Mouse (Mus musculus) splenic B cell, adult 2 months (primary cell): ENCODE results near the gene Cep57.
"Not testable (repeated sequence)": the region's sequence is repeated elsewhere in the genome, so short reads cannot be mapped to it uniquely, and the experiment has no call there.

Experiments used
- DNase-seq: peaks from one replicate; pipeline ENCODE4 v3.0.0-alpha.2; 2011; ENCODE audit warnings: low read depth, low spot score
- H3K27me3 ChIP-seq: 2 replicates; pipeline ENCODE4 v1.6.1; 2012; ENCODE audit warnings: mild to moderate bottlenecking, low read length, moderate library complexity, mixed read lengths; ENCODE audit not compliant: control insufficient read depth, poor library complexity, insufficient read depth, severe bottlenecking
- H3K36me3 ChIP-seq: 2 replicates; pipeline ENCODE4 v1.6.1; 2012; ENCODE audit warnings: mild to moderate bottlenecking, low read length, moderate library complexity, mixed read lengths; ENCODE audit not compliant: control insufficient read depth, poor library complexity, insufficient read depth, severe bottlenecking

Cep57 gene

DNA sequence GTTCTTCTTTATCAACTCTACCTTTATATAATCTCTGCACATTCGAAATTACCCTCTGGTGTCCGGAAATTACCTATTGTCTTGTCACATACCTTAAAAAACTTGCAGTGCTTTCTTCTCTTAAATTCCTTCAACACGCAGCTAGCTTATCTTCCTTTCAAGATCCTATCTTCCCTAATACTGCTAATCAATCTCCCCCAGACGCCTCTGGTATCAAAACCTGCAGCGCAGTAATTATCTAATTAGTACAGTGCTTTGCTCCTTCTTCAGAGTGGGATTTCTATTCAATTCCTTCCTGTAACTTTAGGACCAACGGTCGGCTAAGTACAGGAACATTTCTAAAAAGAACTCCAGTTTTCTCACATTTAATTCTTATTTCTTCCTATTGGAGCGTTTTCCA lies 1.0 kb downstream of the Cep57 start:
- Histone ChIP-seq H3K36me3 (no peaks in the 10 kb centered on the region; the same call in 1 of the 2 replicates), H3K27me3 (no peaks in the 10 kb centered on the region)
- DNase-seq = no peak

DNA sequence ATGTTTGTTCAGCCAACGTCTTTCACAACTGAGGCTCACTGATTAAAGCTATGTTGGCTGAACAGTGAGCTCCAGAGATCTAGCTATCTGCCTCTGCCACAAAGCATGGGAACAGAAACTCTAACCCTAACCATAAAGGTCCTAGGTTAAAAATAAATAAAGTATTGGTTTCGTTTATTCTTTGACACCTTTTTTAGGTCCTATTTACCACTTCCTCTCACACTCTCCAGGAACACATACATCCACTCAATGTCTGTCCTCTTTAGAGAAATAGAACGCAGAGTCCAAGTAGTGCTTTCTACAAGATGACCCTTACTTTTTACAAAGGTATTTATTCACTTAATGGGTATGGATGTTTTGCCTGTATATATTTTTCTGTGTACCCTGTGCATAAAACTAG lies 6.1 kb downstream of the Cep57 start:
- H3K36me3 ChIP-seq = peaks cover 7% of the 10 kb centered on the region
- DNase-seq = peak; percentile 35
- H3K27me3 ChIP-seq = no peaks in the 10 kb centered on the region

DNA sequence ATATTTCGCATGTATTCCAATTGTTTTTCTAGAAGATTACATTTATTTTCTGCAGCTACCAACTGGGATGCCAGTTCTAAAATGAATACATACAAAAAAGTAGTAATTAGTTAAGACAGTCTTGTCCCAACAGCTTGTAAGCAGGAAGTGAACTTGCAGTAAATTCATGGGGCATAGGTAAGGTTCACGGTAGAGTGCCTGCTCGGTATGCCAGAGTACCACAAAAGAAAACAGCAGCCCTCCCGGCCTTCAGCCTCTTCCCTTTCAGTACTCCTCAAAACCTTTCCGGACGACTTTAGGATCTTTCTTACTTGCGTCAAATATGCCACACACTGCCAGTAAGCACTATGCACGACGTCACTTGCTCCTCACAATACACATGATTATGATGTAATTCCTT lies 8.5 kb downstream of the Cep57 start:
- no peaks in the 10 kb centered on the region for H3K27me3 ChIP-seq
- H3K36me3 ChIP-seq = peaks cover 7% of the 10 kb centered on the region
- no peak for DNase-seq

DNA sequence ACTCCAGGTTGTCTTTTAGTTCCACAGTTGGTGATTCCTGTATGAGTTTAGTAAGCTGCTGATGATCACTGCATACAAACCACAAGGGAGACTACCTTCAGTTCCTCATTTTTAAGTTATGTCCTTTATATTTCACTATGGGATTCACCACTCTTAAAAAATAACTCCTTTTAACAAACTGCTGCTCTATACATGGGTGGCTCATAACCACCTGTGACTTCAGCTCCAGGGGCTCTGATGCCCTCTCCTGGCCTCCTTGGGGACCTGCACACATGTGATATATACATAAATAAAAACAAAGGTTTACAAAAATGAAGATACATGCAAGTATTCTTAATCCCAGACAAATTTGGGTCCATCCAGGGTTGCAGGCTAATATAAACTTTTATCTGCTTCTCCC lies 17.0 kb downstream of the Cep57 start:
- peak; percentile 31 for DNase-seq
- Histone ChIP-seq H3K27me3 (no peaks in the 10 kb centered on the region), H3K36me3 (peaks cover 16% of the 10 kb centered on the region)

DNA sequence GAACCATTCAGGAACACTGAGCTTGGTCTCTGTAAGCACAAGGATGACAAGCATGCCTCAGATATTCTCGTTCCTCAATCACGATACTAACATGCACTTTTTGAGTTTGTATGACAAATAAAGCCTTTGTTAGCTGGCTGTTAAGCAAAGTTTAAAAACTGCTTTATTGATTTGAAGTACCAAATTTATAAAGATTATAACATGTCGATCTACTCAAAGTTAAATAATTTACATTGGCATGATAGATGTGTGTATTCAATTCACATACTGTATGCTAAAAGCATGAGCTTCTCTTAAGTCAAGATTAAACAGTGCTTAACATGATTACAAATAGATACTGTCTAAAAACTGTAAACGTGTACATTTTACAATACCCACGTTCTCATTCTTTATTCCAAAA lies 19.2 kb downstream of the Cep57 start:
- H3K27me3 ChIP-seq = no peaks in the 10 kb centered on the region
- H3K36me3 ChIP-seq = peaks cover 13% of the 10 kb centered on the region; the same call in 1 of the 2 replicates
- DNase-seq = no peak

DNA sequence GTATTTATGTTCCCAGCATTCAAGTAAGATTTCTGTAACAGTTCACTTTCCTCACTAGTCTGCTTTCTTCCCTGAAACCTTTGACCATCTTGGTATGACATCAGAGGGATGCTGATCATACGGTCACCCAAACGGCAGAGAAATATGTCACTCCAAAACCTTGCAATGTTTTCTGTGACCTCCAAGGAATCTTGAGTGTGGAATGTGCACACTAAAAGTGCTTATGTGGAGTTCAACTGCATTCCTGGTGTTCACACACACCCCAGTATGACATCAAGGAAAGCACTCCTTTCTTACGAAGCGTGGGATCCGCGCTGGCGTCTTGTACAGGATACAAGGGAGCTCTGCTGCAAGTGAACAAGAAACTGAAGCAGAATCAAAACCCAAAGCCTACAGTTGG lies 20.1 kb downstream of the Cep57 start:
- Histone ChIP-seq H3K36me3 (peaks cover 9% of the 10 kb centered on the region; the same call in 1 of the 2 replicates), H3K27me3 (no peaks in the 10 kb centered on the region)
- no peak for DNase-seq

DNA sequence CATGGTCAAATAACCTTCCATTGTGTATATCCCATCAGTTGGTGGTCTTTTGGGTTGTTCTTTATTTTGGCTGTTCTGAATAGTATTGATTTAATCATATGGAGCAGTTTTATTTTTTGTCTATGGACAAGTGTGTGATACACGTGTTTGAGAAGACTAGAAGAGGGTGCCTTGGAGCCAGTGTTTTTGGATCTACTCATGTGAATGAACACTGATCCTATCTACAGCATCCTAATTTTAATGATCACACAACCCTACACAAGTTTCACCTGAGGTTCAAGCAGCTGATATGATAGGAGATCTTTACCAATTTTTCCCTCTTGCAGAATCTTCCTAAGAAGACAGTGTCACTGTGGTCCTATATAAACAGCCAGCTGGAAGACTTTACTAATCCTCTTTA lies 22.4 kb downstream of the Cep57 start:
- no peaks in the 10 kb centered on the region for H3K27me3 ChIP-seq
- no peak for DNase-seq
- peaks cover 15% of the 10 kb centered on the region; the same call in 1 of the 2 replicates for H3K36me3 ChIP-seq

DNA sequence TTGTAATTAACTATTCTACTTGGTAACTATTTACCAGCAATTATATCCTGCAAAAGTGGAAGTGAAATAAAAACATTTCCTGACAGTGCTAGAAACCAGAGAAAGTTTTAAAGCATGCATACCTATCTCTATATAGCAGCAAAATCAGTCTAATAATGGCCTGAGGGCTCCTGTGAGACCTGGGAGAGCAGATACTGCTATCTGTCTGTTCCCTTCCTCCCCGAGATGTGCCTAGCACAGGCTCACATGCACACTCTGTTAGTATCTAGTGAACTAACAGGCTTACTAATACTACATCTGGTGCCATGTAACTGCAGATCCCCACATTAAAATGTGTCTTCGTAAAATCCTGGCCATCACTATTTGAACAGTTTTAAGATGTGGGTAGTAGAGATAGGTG lies 32.2 kb downstream of the Cep57 start:
- Histone ChIP-seq H3K27me3 (no peaks in the 10 kb centered on the region), H3K36me3 (peaks cover 14% of the 10 kb centered on the region)
- DNase-seq = no peak

DNA sequence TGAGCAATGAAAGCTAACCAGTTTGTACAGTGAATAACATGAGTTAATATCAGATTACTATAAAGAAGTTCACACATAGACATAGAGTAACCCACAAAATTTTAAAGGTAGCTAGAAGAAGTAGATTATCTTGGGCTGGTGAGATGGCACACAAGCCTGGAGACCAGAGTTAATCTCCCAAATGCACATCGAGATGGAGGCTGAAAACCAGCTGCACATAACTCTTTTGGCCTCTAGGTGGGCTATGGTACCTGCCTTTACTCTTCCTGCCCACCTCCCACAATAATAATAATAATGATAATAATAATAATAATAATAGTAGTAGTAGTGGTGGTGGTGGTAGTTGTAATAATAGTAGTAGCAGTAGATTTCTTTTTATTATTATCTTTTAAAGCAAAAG lies 32.6 kb downstream of the Cep57 start:
- Histone ChIP-seq H3K27me3 (no peaks in the 10 kb centered on the region), H3K36me3 (peaks cover 14% of the 10 kb centered on the region)
- peak; percentile 10 for DNase-seq

DNA sequence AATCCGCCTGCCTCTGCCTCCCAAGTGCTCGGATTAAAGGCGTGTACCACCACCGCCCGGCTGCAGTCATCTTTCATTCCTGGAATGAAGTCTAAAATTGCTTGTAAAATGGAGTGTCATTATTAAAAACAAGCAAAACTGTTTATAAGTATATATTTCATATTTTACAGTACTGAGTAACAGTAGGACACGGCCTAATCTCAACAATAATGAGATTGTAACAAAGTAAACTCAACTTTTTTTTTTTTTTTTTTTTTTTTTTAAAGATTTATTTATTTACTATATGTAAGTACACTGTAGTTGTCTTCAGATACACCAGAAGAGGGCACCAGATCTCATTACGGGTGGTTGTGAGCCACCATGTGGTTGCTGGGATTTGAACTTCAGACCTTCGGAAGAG lies 36.0 kb downstream of the Cep57 start:
- H3K36me3 ChIP-seq = peaks cover 11% of the 10 kb centered on the region
- DNase-seq, H3K27me3 ChIP-seq: not testable (repeated sequence)

DNA sequence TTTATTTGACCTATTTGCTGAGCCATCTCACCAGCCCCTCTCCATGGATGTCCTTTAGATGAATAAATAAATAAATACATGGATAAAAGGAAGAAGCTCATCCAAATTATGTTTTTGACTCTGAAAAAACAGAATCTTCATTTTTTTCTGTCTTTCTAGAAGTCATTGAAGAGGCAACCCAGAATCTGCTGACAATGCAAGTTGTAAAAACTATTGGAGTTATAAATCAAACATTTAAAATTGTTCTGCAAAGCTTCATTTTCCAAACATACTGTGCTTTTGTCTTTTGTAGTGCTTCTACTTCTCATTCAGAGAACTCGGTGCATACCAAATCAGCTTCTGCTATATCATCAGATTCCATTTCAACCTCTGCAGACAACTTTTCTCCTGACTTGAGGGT lies 44.9 kb downstream of the Cep57 start:
- Histone ChIP-seq H3K36me3 (peaks cover 4% of the 10 kb centered on the region), H3K27me3 (no peaks in the 10 kb centered on the region)
- no peak for DNase-seq

DNA sequence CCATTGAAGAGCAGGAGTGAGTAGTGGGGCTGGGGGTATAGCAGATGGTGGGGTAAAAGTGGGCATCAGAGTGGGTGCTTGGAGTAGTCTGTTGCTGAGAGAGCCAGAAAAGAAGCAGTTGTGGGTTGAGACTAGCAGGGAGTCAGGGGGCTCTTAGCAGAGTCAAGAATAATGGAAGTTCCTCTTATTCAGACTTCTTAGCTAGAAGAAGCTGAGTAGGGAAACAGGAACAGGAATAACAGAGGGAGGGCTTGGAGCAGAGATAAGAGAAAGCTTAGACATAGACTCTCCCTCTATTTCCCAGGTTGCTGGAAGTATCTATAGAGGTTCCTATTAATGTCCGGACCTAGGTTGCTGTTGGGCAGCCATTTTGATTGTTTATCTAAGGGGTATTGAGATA lies 52.2 kb downstream of the Cep57 start:
- H3K36me3 ChIP-seq = no peaks in the 10 kb centered on the region
- DNase-seq = no peak

DNA sequence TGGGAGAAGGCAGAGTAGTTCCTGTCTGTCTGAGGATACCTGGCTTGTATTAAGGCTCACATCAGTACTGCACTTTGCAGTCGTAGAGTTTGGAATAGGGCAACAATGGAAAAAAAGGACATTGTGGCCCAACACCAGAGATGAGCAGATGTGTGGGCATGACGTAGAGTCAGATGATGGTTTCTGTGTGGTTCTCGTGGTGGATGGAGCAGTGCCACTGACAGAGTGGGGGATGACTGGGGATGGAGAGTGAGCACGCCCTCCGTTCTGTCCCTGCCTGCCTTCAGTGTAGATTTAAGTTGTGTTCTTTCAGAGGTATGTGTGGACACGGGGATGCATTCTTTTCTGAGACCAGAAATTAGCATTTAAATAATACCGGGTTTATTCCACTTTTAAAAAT lies 60.3 kb downstream of the Cep57 start:
- H3K36me3 ChIP-seq = 0 out of 2 replicates have a peak, but pooled peaks cover 1% of the 10 kb centered on the region
- DNase-seq = no peak
- H3K27me3 ChIP-seq = no peaks in the 10 kb centered on the region

More for the DNA sequence above, 52.2 kb downstream of the Cep57 start:
- no peaks in the 10 kb centered on the region for H3K27me3 ChIP-seq

DNA sequence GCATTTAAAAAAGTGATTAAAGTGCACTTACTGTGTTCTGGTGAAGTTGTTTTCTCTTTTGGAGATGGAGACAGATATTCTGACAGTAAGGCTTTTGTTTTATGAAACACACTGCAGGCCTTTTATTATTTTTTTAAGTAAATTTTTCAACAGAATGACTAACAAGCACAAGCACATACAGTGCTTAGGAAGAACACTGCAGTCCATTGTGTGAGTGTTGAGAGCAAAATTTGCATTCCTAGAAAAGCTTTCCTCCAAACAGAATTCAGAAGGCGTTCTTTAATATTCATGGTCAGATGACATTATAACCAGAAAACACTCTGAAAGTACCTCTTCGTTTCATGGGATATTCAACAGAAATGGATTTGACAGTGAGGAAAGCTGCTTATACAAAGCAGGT lies 61.3 kb downstream of the Cep57 start:
- DNase-seq = no peak
- H3K27me3 ChIP-seq = no peaks in the 10 kb centered on the region
- 0 out of 2 replicates have a peak, but pooled peaks cover 1% of the 10 kb centered on the region for H3K36me3 ChIP-seq

DNA sequence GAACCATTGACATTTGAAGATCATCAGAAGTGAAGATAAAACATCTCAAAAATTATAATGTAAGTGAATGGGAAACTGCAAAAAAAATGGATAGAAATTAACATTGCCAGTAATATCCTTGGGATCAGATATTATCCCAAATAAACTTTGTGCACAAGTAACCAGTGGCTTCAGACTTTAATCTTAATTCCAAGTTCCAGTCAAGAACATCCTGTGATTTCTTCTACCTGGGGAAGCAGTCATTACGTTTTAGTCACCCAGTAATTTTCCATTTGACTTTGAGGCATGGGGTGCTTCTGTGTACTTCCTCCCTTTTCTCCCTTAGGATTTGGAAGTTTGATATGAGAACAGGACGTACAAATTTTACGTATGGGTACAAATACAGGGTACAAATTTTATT lies 66.5 kb downstream of the Cep57 start:
- 0 out of 2 replicates have a peak, but pooled peaks cover 1% of the 10 kb centered on the region for H3K36me3 ChIP-seq
- no peaks in the 10 kb centered on the region for H3K27me3 ChIP-seq
- DNase-seq = no peak
